Mouse (Mus musculus) embryonic facial prominence, embryonic 12.5 days (tissue): Measurements from ENCODE around the gene Gpsm3. TPM values are rescaled to one million over a fixed set of nuclear protein-coding genes. Genes with fewer than 3 reads are reported as not detected.

Source experiments
- ATAC-seq: fragments of 200-750 bp; cut with Nextera tagmentation; 2 replicates; pipeline ENCODE4 v1.8.0; 2017; ENCODE audit not compliant: insufficient number of reproducible peaks, insufficient read depth, low FRiP score, low TSS enrichment
- H3K27ac ChIP-seq: fragments of 300-500 bp; sonication (generic); 2 replicates; pipeline ENCODE4 v1.5.1; 2016; ENCODE audit warnings: mild to moderate bottlenecking
- H3K27me3 ChIP-seq: fragments of 300-500 bp; sonication (generic); 2 replicates; pipeline ENCODE4 v1.6.1; 2016; ENCODE audit warnings: mild to moderate bottlenecking, moderate library complexity
- H3K36me3 ChIP-seq: fragments of 300-500 bp; sonication (generic); 2 replicates; pipeline ENCODE4 v1.6.1; 2016; ENCODE audit warnings: mild to moderate bottlenecking
- H3K4me1 ChIP-seq: fragments of 300-500 bp; sonication (generic); 2 replicates; pipeline ENCODE4 v1.6.1; 2016
- H3K4me2 ChIP-seq: fragments of 300-500 bp; sonication (generic); replicated peaks from 2 replicates; pipeline ENCODE4 v1.6.1; 2016; ENCODE audit warnings: mild to moderate bottlenecking, moderate library complexity
- H3K4me3 ChIP-seq: fragments of 300-500 bp; sonication (generic); 2 replicates; pipeline ENCODE4 v1.5.1; 2016; ENCODE audit warnings: mild to moderate bottlenecking
- H3K9ac ChIP-seq: fragments of 300-500 bp; sonication (generic); 2 replicates; pipeline ENCODE4 v1.6.1; 2016; ENCODE audit warnings: mild to moderate bottlenecking, moderate library complexity
- H3K9me3 ChIP-seq: fragments of 300-500 bp; sonication (generic); 2 replicates; pipeline ENCODE4 v1.6.1; 2016; ENCODE audit warnings: mild to moderate bottlenecking, moderate library complexity
- WGBS: fragments of 180-500 bp; shearing (Covaris S2); methylation state at CpG from one replicate; pipeline ENCODE4 v1.1.7; 2016; 5-methylcytosine and 5-hydroxymethylcytosine counted together
- polyA plus RNA-seq: library from polyadenylated mRNA; unstranded; fragments of >200 nt; fragmentation: Nextera tagmentation; extraction: Ambion mirVana; gene quantifications from 2 replicates; pipeline ENCODE4 v1.2.1, GENCODE M21; 2016

Gene Gpsm3
- polyA plus RNA-seq, 1 experiment from 2014 or later = 3.5 TPM

- peak overlapping the region; percentile 47; the same call in 1 of the 2 replicates for H3K9ac ChIP-seq
- no peak overlapping the region for H3K27ac ChIP-seq
- H3K4me3 ChIP-seq = peak overlapping the region; percentile 34
- WGBS = 2% methylated on average over 26 of the region's 26 CpGs
- ATAC-seq = 0 out of 2 replicates have a peak, but pooled peaks have one; percentile 16
- H3K4me2 ChIP-seq = peak overlapping the region; percentile 78
- peaks cover 39% of the 10 kb centered on the region for H3K4me1 ChIP-seq
- H3K36me3 ChIP-seq = no peaks in the 10 kb centered on the region
- H3K27me3 ChIP-seq = peaks cover 44% of the 10 kb centered on the region
- H3K9me3 ChIP-seq = no peaks in the 10 kb centered on the region
Measured at GRCm38 (mm10) chr17:34632261-34632691, 42.7 kb downstream of the Gpsm3 start.

GRCm38 (mm10) chr17:34635671-34636070, 46.1 kb downstream of the Gpsm3 start:
- Histone ChIP-seq H3K27ac (no peak overlapping the region), H3K4me3 (no peak overlapping the region), H3K27me3 (peaks cover 30% of the 10 kb centered on the region), H3K4me1 (peaks cover 15% of the 10 kb centered on the region), H3K9ac (no peak overlapping the region), H3K9me3 (no peaks in the 10 kb centered on the region), H3K4me2 (no peak overlapping the region), H3K36me3 (no peaks in the 10 kb centered on the region)
- no peak for ATAC-seq
- WGBS = 72% methylated on average over 2 of the region's 2 CpGs

- no peak for ATAC-seq
- WGBS = 72% methylated on average over 3 of the region's 3 CpGs
- H3K36me3 ChIP-seq = no peaks in the 10 kb centered on the region
- H3K4me1 ChIP-seq = peaks cover 15% of the 10 kb centered on the region
- H3K4me3 ChIP-seq = no peak overlapping the region
- H3K27me3 ChIP-seq = peaks cover 12% of the 10 kb centered on the region
- H3K9me3 ChIP-seq = no peaks in the 10 kb centered on the region
- no peak overlapping the region for H3K27ac ChIP-seq
- H3K9ac ChIP-seq = no peak overlapping the region
- no peak overlapping the region for H3K4me2 ChIP-seq
Measured at GRCm38 (mm10) chr17:34637459-34637858, 47.9 kb downstream of the Gpsm3 start.

GRCm38 (mm10) chr17:34639461-34640255, 50.1 kb downstream of the Gpsm3 start:
- ATAC-seq = no peak
- Histone ChIP-seq H3K4me3 (no peak overlapping the region), H3K4me2 (no peak overlapping the region), H3K27ac (no peak overlapping the region), H3K9me3 (no peaks in the 10 kb centered on the region), H3K9ac (no peak overlapping the region), H3K27me3 (no peaks in the 10 kb centered on the region), H3K36me3 (no peaks in the 10 kb centered on the region), H3K4me1 (peaks cover 17% of the 10 kb centered on the region)
- WGBS = 82% methylated on average over 7 of the region's 7 CpGs

- no peaks in the 10 kb centered on the region for H3K36me3 ChIP-seq
- peaks cover 28% of the 10 kb centered on the region for H3K4me1 ChIP-seq
- no peaks in the 10 kb centered on the region for H3K27me3 ChIP-seq
- ATAC-seq = no peak
- H3K4me3 ChIP-seq = 0 out of 2 replicates have a peak overlapping the region, but pooled peaks have one; percentile 5
- peak overlapping the region; percentile 28 for H3K9ac ChIP-seq
- H3K27ac ChIP-seq = peak overlapping the region; percentile 90
- no peaks in the 10 kb centered on the region for H3K9me3 ChIP-seq
- 15% methylated on average over 11 of the region's 11 CpGs for WGBS
- peak overlapping the region; percentile 9; the same call in 1 of the 2 replicates for H3K4me2 ChIP-seq
Measured at GRCm38 (mm10) chr17:34640778-34641601, 51.4 kb downstream of the Gpsm3 start.

Other genes starting within 250 kb of the Gpsm3 start
- gene Btnl2, start 235.0 kb upstream of the Gpsm3 start, polyA plus RNA-seq = not detected in 2 replicates
- gene Btnl1, start 212.7 kb upstream of the Gpsm3 start, polyA plus RNA-seq = not detected in 2 replicates
- gene BC051142, start 191.0 kb upstream of the Gpsm3 start, polyA plus RNA-seq = 0.81 and 1.00 TPM in 2 replicates
- not detected in 2 replicates for gene Btnl4, start 112.5 kb upstream of the Gpsm3 start, polyA plus RNA-seq
- not detected in 2 replicates for gene Btnl6, start 72.5 kb upstream of the Gpsm3 start, polyA plus RNA-seq
- 6.9 TPM in 2 replicates for gene Notch4, start 25.5 kb upstream of the Gpsm3 start, polyA plus RNA-seq
- 25.1 and 28.0 TPM in 2 replicates for gene Pbx2, start 1.5 kb downstream of the Gpsm3 start, polyA plus RNA-seq
- 3.1 and 3.5 TPM in 2 replicates for gene Ager, start 8.1 kb downstream of the Gpsm3 start, polyA plus RNA-seq
- gene Rnf5, start 13.9 kb downstream of the Gpsm3 start, polyA plus RNA-seq = 139 TPM in 2 replicates
- gene Agpat1, start 14.5 kb downstream of the Gpsm3 start, polyA plus RNA-seq = 54.8 and 62.8 TPM in 2 replicates
- gene Egfl8, start 26.2 kb downstream of the Gpsm3 start, polyA plus RNA-seq = 7.0 and 10.1 TPM in 2 replicates
- 18.0 and 18.8 TPM in 2 replicates for gene Ppt2, start 38.7 kb downstream of the Gpsm3 start, polyA plus RNA-seq
- 0.52 and 0.56 TPM in 2 replicates for gene Prrt1, start 39.7 kb downstream of the Gpsm3 start, polyA plus RNA-seq
- gene Fkbpl, start 55.0 kb downstream of the Gpsm3 start, polyA plus RNA-seq = 16.6 and 16.8 TPM in 2 replicates
- gene Atf6b, start 57.3 kb downstream of the Gpsm3 start, polyA plus RNA-seq = 110 TPM in 2 replicates
- gene Tnxb, start 80.7 kb downstream of the Gpsm3 start, polyA plus RNA-seq = 0.01 and 0.05 TPM in 2 replicates
- gene C4b, start 154.1 kb downstream of the Gpsm3 start, polyA plus RNA-seq = 0.05 TPM in 1 of 2 replicates, not detected in the other
- not detected in 2 replicates for gene Cyp21a1, start 214.8 kb downstream of the Gpsm3 start, polyA plus RNA-seq
- 21.5 and 23.8 TPM in 2 replicates for gene Stk19, start 247.1 kb downstream of the Gpsm3 start, polyA plus RNA-seq
- gene Dxo, start 247.2 kb downstream of the Gpsm3 start, polyA plus RNA-seq = 65.5 and 77.7 TPM in 2 replicates